Mouse (Mus musculus) layer of hippocampus, adult 11-12 months (tissue): ENCODE data around the gene Nr2c2.

Source experiments
- DNase-seq: peaks from one replicate; pipeline ENCODE4 v3.0.0; 2022; ENCODE audit warnings: low spot score

Nr2c2 gene

DNA sequence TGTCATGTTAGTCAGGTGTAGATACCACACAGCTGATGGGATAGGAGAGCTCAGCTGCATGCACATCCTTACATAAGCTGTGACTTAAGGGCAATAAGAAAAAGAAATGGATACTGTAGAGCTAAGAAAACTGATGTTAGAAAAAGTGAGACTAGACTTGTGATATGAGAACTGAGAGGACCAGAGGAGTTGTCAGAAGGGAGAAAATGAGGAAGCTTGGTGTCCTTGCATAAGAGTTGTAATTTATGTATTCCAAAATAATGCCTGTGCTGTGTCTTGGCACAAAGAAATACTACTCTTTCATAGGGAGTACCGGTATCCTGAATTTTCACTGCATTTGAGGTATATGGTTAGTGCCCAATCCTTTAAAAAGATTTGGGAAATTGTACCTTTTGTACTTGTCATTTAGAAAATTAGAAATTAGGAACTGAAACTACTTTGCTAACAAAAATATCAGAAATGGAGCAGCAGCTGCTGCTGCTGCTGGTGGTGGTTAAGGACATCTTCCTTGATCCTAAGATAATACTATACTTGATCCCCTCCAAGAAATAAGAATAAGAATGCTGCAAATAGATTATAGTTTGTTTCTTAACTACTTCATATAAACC, 35.8 kb downstream of the Nr2c2 start:
- no peak for DNase-seq

DNA sequence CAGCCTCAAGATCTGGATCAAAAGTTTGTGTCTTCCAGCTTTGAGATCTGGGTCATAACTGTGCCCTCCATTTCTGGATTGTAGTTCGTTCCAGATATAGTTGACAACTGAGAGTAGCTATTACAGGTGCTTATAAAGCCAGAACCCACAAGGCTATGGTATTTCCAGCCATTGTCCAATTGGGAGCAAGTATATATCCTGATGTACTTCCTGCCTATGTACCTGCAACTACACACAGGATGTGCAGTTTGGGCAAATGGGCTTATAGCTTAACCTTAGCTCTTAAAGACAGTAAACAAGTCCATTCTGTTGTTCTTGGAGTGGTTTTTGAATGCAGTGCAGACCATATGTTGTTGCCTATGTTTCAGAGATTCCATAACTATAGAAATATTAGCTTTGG, 40.3 kb downstream of the Nr2c2 start:
- no peak for DNase-seq

DNA sequence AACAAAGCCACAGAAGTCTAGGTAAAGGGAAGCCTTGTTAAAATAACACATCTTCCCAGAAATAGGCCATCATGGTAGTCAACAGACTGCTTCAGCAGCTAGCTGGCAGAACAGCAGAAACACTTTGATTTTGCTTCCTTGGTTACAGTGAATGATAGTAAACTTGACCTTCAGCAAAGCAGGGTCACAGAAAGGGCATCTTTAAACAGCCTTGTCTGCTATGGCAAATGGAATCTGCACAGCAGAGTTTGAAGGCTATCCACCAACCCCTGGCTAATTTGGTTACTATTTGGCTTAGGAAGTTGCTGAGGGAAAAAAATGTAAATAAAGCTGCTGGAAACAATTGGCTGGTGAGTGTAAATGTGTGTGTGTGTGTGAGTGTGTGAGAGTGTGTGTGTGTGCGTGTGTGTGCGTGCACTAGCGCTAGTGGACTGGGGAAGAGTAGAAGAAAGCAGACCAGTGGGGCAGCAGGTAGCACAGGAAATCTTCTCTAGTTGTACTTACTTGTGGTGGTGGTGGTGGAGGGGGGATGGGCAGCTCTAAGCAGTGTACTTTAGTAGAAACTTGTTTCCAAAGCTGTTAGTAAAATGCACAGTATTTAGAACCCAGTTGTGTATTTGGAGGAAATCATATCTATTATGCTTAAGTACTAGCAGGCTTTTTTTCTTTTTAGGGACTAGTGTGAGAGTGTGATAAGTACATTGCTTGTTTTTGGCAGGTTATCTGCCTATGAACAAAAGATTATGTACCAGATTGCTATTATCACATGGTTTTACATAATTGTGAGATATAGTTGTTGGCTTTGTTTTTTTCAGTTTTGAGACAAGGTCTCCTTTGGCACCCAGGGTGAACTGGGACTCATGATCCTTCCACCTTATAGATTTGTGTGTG, 41.1 kb downstream of the Nr2c2 start:
- no peak for DNase-seq

DNA sequence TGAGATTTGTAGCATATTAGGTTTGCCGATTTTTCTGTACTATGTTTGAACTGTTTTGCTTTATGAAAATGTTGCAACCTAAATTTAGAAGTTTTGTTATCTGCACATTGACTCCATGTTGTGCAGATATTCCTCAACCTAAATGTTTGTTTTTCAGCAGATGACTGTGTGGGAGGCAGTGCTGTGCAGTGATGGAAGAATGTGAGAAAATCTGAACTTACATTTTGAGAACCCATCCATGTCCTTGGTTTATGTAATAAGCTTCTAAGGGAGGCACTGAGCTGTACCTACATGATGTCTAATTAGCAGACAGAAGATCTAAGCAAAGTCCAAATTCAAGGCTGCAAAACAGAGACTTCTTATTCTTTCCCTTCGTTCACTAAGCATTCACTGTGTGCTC, 42.4 kb downstream of the Nr2c2 start:
- no peak for DNase-seq

DNA sequence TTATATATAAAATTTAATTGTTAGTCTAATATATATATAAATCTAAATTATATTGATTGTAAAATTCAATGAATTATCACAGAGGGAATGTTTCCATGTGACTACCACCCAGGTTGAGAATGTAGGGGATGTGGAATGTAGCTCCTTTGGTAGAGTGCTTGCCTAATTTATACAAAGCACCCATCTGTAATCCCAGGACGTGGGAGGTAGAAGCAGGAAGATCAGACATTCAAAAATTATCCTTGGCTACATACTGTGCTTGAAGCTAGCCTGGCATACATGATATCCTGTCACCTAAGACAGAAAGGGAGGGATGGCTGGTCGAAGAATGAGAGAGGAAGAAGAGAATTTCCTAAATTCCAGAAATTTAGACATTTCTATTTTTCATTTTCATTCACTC, 45.2 kb downstream of the Nr2c2 start:
- no peak for DNase-seq

- no peak for DNase-seq
Measured at GRCm38 (mm10) chr6:92145881-92146280, 54.7 kb downstream of the Nr2c2 start.

DNA sequence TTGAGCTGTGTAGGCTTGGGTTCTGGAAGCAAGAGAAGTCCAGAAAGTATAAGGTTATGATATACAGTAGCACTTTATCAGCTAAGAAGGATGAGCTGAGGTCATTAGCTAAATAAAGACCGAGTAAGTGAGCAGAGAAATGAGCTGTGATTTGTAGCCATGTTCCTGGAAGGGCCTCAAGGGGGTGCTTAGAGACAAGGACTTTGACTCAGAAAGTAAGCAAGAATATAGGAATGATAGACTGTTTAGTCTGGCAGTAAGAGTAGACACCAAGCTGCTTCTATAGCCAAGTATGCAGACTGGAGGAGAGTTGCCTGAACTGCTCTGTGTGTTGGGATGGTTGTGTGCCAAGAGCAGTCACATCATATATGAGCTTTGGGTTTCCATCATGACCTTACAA, 62.6 kb downstream of the Nr2c2 start:
- DNase-seq = no peak

GRCm38 (mm10) chr6:92158801-92159200, 67.6 kb downstream of the Nr2c2 start:
- DNase-seq = no peak

DNA sequence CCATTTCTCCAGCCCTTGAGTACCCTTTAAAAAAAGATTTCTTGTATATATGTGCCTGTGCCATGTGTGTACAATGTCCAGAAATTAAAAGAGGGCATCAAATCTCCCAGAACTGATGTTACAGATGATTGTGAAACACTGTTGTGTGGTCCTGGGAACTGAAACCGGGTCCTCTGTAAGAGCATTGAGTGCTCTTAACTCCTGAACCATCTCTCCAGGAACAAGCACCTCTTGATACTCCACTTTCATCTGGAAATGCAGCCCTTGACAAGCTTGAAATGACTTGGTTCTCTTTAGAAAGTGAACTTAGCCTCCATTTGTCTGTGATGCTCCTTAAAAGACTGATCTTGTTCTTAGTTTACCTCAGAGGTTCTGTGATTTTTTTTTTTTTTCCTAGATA, 71.5 kb downstream of the Nr2c2 start:
- no peak for DNase-seq

GRCm38 (mm10) chr6:92176450-92176849, 85.3 kb downstream of the Nr2c2 start:
- DNase-seq = no peak

DNA sequence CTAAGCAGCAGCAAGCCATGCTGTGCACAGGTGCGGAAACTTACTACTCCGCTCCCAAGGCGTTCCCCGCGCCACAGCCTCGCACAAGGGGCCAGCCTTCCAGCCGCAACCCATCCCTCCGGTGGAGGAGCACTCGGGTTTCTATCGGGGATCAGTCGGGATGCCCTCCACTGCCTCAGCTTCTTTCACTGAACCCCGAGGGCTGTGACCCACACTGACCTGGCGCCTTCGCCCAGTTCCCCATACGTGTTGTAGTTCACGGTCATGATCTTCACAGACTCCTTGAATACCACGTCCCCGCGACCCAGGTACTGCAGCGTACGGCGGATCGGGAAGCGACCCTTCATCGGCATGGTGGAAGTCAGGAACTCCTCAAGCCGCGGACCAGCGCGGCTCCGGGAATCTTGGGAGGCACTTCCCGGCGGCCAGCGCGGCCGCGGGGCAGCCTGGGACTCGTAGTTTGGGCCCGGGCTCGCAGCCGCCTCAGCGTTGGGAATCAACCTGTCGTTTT, 92.5 kb downstream of the Nr2c2 start, which contains the start of gene Mrps25:
Mrps25 (minus strand) TSS at position 413 of the 511 bp plus-strand sequence.
- peak; percentile 75 for DNase-seq

DNA sequence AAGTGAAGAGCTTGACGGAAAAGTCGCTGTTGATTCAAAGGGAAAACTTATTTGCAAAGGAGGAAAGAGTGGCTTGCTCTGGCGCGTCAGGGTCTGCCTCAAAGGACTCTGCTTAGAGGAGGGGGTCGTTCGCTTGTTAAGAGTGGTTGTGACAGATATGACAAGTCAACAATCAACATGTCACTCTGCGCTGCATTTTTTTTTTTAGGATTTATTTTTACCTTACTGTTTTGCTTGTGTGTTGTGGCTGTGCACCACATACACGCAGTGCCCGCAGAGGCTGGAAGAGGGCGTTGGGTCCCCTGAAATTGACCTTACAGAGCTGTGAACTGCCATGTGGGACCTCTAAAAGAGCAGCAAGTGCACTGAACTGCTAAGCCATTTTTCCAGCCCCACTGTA, 93.0 kb downstream of the Nr2c2 start:
- no peak for DNase-seq

DNA sequence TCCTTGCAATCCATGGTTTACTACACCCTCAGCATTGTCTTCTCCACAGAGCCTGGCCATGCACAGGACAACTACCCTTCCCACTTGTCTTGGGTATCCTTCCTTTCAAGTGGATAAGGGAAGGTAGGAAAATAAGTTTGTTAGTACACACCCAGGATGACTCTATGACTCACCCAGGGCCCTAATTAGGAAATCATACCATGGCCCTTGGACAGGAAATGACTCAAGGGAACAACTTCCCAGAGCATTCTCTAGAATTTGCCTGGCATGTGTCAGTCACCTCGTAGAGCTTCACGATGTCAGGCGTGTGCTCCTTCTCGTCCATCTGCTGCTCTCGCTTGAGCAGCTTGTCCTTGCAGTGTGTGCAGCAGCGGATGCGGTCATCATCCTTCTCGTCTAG, 108.2 kb downstream of the Nr2c2 start:
- DNase-seq = no peak

DNA sequence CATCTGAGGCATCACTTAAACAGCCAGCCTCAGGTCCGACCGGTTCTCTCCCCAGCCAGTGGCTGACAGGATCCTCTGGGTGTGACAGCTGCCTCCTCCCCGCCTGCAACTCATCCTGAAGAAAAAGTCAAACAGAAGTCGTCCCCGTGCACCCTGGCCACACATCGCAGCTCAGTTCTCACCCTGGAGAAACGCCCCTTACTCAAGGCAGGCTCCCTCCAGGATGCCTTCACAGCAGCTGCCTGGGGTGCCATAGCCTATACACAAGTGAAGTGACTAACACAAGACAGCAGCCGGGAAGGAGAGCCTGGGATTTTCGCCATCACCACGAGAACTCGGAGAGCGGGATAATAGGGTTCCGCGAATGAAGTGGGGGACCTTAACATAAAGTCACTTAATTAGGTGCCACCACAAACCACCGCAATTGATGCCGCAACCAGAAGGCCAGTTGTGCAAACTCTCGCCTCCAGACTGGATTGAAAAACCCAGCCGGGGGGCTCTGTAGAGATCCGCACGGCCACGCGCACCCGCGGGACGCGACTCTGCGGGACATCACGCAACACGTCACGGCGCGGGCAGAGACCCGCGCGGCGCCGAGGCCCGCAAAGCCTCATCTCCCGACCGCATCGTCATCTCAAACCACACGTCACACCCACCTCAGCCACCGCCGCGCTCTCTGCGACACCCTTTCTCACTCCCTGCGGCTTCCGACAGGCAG, 123.0 kb downstream of the Nr2c2 start:
- no peak for DNase-seq

GRCm38 (mm10) chr6:92214773-92215449, 123.7 kb downstream of the Nr2c2 start, which contains the start of gene Rbsn:
Gene Rbsn, minus strand, starts transcription at chr6:92214925.
- DNase-seq = peak; percentile 91

DNA sequence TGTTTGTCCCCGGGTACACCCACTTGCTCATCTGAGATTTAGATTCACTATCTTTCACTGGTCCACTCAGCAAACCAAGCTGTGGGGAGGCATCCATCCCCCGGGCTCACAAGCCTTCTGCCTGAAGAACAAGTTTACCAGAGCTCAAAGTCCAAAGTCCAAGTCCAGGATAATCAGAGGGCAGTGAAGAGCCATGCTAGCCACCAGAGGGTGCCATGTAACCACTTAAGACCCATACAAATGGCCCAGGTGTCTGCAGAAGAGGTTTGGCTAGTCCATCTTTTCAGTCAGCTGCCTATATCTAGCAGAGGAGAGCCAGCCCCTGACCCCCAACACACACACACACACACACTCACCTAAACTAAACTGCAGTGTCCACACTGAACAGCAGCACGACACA, 128.3 kb downstream of the Nr2c2 start:
- DNase-seq = peak; percentile 44

GRCm38 (mm10) chr6:92221604-92222003, 130.4 kb downstream of the Nr2c2 start:
- no peak for DNase-seq

- no peak for DNase-seq
Measured at GRCm38 (mm10) chr6:92222021-92222420, 130.8 kb downstream of the Nr2c2 start.
